ENCODE assay signal across 10 mouse cellular contexts in the genomic region with DNA sequence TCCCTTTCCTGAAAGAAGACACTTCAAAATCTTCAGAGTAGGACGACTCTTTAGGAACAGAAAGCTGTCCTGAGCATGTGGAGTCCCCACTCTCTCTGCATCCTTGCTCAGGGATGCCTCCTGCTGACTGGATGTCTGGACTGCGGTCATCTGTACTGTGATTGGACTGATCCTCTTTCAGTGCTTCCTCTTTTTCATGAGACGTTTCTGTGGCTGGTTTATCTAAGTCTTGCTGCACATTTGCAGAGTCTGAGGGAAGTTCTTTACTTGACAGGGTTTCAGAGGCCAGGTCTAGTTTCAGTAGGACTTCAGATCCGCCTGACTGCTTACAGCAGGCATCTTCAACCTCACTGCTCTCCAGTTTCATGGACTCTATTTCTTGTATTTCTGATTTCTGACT. TPM values are rescaled to one million over a fixed set of nuclear protein-coding genes. Genes with fewer than 3 reads are reported as not detected.
DNase-seq lines count a peak whose midpoint lies in the region; ATAC-seq and TF ChIP-seq lines count a peak whose summit lies in the region.
"Had no signal": no experiment of that assay in that cellular context is flagged by ENCODE, and none has a peak within 500 bp of the region (broad histone marks: within the 10 kb centered on the region; RNA-seq: fewer than 3 reads in every experiment).

No protein-coding gene starts in this region.

- peaks cover 61% of the 10 kb centered on the region for H3K36me3 ChIP-seq in kidney, postnatal 0 days (ENCODE audit: insufficient read depth, low read length)
- peaks cover 24% of the 10 kb centered on the region for H3K36me3 ChIP-seq in lung, postnatal 0 days (ENCODE audit: insufficient read depth, low read length)

- TF ChIP-seq EP300 in lung, postnatal 0 days (IDR thresholded peaks at IDR 0.05), result no peak

- DNase-seq in kidney, postnatal 0 days (ENCODE audit: low spot score), result peak; percentile 41
- no peak for DNase-seq in kidney, postnatal 14 days
- DNase-seq in A20 (ENCODE audit: low read depth, low spot score) (peak; percentile 59), ES-CJ7 (ENCODE audit: low read depth, low spot score) (peak; percentile 10)
- DNase-seq in lung, postnatal 0 days (ENCODE audit: low spot score), result peak; percentile 19
- no peak for DNase-seq in urinary bladder, postnatal 36 days (ENCODE audit: low spot score in 2 of 2)
- no peak for DNase-seq in spleen, adult 18-20 months
- DNase-seq: adrenal gland, adult 2 months had no signal

- H3K4me1 ChIP-seq in kidney, postnatal 0 days (replicated peaks; ENCODE audit: insufficient read depth, low read length), result no peaks in the 10 kb centered on the region
- H3K4me1 ChIP-seq in lung, postnatal 0 days (ENCODE audit: insufficient read depth, low read depth, low read length), result no peaks in the 10 kb centered on the region
- H3K4me1 ChIP-seq: hindbrain, embryonic 10.5 days; stomach, embryonic 15.5 days had no signal

- no peak for ATAC-seq in kidney, postnatal 0 days (replicated peaks; ENCODE audit: low FRiP score, low read depth)
- no peak for ATAC-seq in lung, postnatal 0 days

- TF ChIP-seq CTCF in kidney, postnatal 0 days (IDR thresholded peaks at IDR 0.05; ENCODE audit: low read depth), result peak; percentile 54; the same call in 1 of the 2 replicates
- peak; percentile 57 for TF ChIP-seq CTCF in lung, postnatal 0 days (IDR thresholded peaks at IDR 0.05)

- no peak overlapping the region for H3K4me2 ChIP-seq in kidney, postnatal 0 days (ENCODE audit: low read length)
- no peak overlapping the region for H3K4me2 ChIP-seq in lung, postnatal 0 days (replicated peaks; ENCODE audit: low read depth, low read length)
- H3K4me2 ChIP-seq: stomach, embryonic 15.5 days had no signal

- no peak overlapping the region for H3K4me3 ChIP-seq in kidney, postnatal 0 days (replicated peaks; ENCODE audit: low read depth, low read length)
- H3K4me3 ChIP-seq in lung, postnatal 0 days (ENCODE audit: low read depth, low read length), result no peak overlapping the region
- H3K4me3 ChIP-seq: hindbrain, embryonic 10.5 days; stomach, embryonic 15.5 days had no signal

- 55% methylated on average over 4 of the region's 4 CpGs for WGBS in kidney, postnatal 0 days
- WGBS in lung, postnatal 0 days, result 67% methylated on average over 4 of the region's 4 CpGs

- no peaks in the 10 kb centered on the region for H3K9me3 ChIP-seq in kidney, postnatal 0 days (replicated peaks; ENCODE audit: low read length)
- no peaks in the 10 kb centered on the region for H3K9me3 ChIP-seq in lung, postnatal 0 days (ENCODE audit: low read length)
- H3K9me3 ChIP-seq: hindbrain, embryonic 10.5 days; stomach, embryonic 15.5 days had no signal

- no peak overlapping the region for H3K27ac ChIP-seq in kidney, postnatal 0 days
- H3K27ac ChIP-seq in lung, postnatal 0 days (ENCODE audit: low read length), result no peak overlapping the region
- H3K27ac ChIP-seq: hindbrain, embryonic 10.5 days; stomach, embryonic 15.5 days had no signal

- H3K27me3 ChIP-seq in kidney, postnatal 0 days (ENCODE audit: insufficient read depth, low read length), result no peaks in the 10 kb centered on the region
- H3K27me3 ChIP-seq in lung, postnatal 0 days (replicated peaks; ENCODE audit: insufficient read depth, low read length), result no peaks in the 10 kb centered on the region
- H3K27me3 ChIP-seq: stomach, embryonic 15.5 days had no signal

- H3K9ac ChIP-seq in kidney, postnatal 0 days (ENCODE audit: low read depth, low read length), result no peak overlapping the region
- H3K9ac ChIP-seq in lung, postnatal 0 days (replicated peaks; ENCODE audit: low read depth), result no peak overlapping the region
- H3K9ac ChIP-seq: stomach, embryonic 15.5 days had no signal

RNA-seq across cellular contexts. Expression of a gene that starts 50.3 kb away (rescaled TPM):
- polyA plus RNA-seq in kidney, postnatal 0 days (2015; fragmentation: Nextera tagmentation; extraction: Ambion mirVana), result 28.5 and 30.0 TPM in 2 replicates
- 58.1 and 62.9 TPM in 2 replicates for polyA plus RNA-seq in lung, postnatal 0 days (2015; fragmentation: Nextera tagmentation; extraction: Ambion mirVana)

Comparison
In these comparisons a context has a peak if more than half of its experiments do, and no peak if none do; other contexts are left out.
1. DNase-seq: peak in kidney, postnatal 0 days (single experiment), A20 (single experiment), ES-CJ7 (single experiment) and lung, postnatal 0 days (single experiment); none in kidney, postnatal 14 days (single experiment), urinary bladder, postnatal 36 days (0 of 2) and spleen, adult 18-20 months (0 of 2).